Mouse (Mus musculus): ENCODE measurements around the gene Ccdc15. TPM values are rescaled to one million over a fixed set of nuclear protein-coding genes. Genes with fewer than 3 reads are reported as not detected.

The Ccdc15 gene
- total and polyA plus RNA-seq, 3 experiments, result 3.7 to 4.0 TPM; not detected in 1

- Histone ChIP-seq H3K27me3 (ENCODE audit: control insufficient read depth in 1 of 2, insufficient read depth in 2 of 2, low read length in 2 of 2) (no peaks in the 10 kb centered on the region; a peak in 1 of 4 replicates), H3K36me3 (ENCODE audit: control insufficient read depth in 1 of 2, insufficient read depth in 2 of 2, low read length in 2 of 2) (no peaks in the 10 kb centered on the region), H3K4me3 (ENCODE audit: control insufficient read depth in 1 of 2, insufficient read depth in 1 of 2, low read depth in 2 of 2, low read length in 2 of 2) (no peak overlapping the region), H3K27ac (ENCODE audit: control insufficient read depth, low read depth, low read length) (no peak overlapping the region), H3K9me3 (replicated peaks; ENCODE audit: insufficient read depth, low read length) (no peaks in the 10 kb centered on the region), H3K9ac (ENCODE audit: control insufficient read depth, low read depth, low read length, poor library complexity, severe bottlenecking) (no peak overlapping the region), H3K79me2 (ENCODE audit: control insufficient read depth, insufficient read depth, low read length, poor library complexity) (no peaks in the 10 kb centered on the region; the same call in 1 of the 2 replicates), H3K4me1 (ENCODE audit: control insufficient read depth in 1 of 2, insufficient read depth in 2 of 2, low read length in 2 of 2) (no peaks in the 10 kb centered on the region)
- TF ChIP-seq CHD1 (IDR thresholded peaks at IDR 0.05; ENCODE audit: low read depth, low read length) (no peak), ZC3H11A (IDR thresholded peaks at IDR 0.05; ENCODE audit: low read depth, low read length) (no peak), MEF2A (IDR thresholded peaks at IDR 0.05; ENCODE audit: extremely low read depth, insufficient replicate concordance, low read depth, low read length, poor library complexity, severe bottlenecking) (no peak), ZKSCAN1 (IDR thresholded peaks at IDR 0.05; ENCODE audit: low read depth, low read length) (no peak), CHD2 (IDR thresholded peaks at IDR 0.05; ENCODE audit: low read length) (no peak), NRF1 (IDR thresholded peaks at IDR 0.05; ENCODE audit: insufficient read depth, low read depth, low read length, poor library complexity, severe bottlenecking) (no peak), RCOR1 (IDR thresholded peaks at IDR 0.05; ENCODE audit: low read depth, low read length) (no peak)
- no peak for DNase-seq (ENCODE audit: low read depth, low spot score)
These were observed 11.3 kb upstream of the Ccdc15 start for GRCm38 (mm10) chr9:37359331-37360220.

- Histone ChIP-seq H3K27ac (ENCODE audit: control insufficient read depth, low read depth, low read length) (no peak overlapping the region), H3K4me3 (ENCODE audit: control insufficient read depth in 1 of 2, insufficient read depth in 1 of 2, low read depth in 2 of 2, low read length in 2 of 2) (no peak overlapping the region), H3K9ac (ENCODE audit: control insufficient read depth, low read depth, low read length, poor library complexity, severe bottlenecking) (no peak overlapping the region), H3K79me2 (ENCODE audit: control insufficient read depth, insufficient read depth, low read length, poor library complexity) (no peaks in the 10 kb centered on the region), H3K9me3 (replicated peaks; ENCODE audit: insufficient read depth, low read length) (no peaks in the 10 kb centered on the region), H3K36me3 (ENCODE audit: control insufficient read depth in 1 of 2, insufficient read depth in 2 of 2, low read length in 2 of 2) (no peaks in the 10 kb centered on the region), H3K4me1 (ENCODE audit: control insufficient read depth in 1 of 2, insufficient read depth in 2 of 2, low read length in 2 of 2) (no peaks in the 10 kb centered on the region), H3K27me3 (ENCODE audit: control insufficient read depth in 1 of 2, insufficient read depth in 2 of 2, low read length in 2 of 2) (no peaks in the 10 kb centered on the region; a peak in 1 of 4 replicates)
- DNase-seq (ENCODE audit: low read depth, low spot score), result no peak
- TF ChIP-seq EP300 (IDR thresholded peaks at IDR 0.05; ENCODE audit: low read depth in 1 of 2, low read length in 2 of 2) (no peak), GATA1 (IDR thresholded peaks at IDR 0.05; ENCODE audit: low read depth, low read length) (no peak), MAZ (IDR thresholded peaks at IDR 0.05; ENCODE audit: low read depth, low read length) (no peak), ZC3H11A (IDR thresholded peaks at IDR 0.05; ENCODE audit: low read depth, low read length) (no peak), RAD21 (IDR thresholded peaks at IDR 0.05; ENCODE audit: low read depth, low read length) (no peak), MEF2A (IDR thresholded peaks at IDR 0.05; ENCODE audit: extremely low read depth, insufficient replicate concordance, low read depth, low read length, poor library complexity, severe bottlenecking) (no peak), MYC (IDR thresholded peaks at IDR 0.05; ENCODE audit: low read depth, low read length) (no peak), MXI1 (IDR thresholded peaks at IDR 0.05; ENCODE audit: low read depth, low read length) (no peak), ZMIZ1 (IDR thresholded peaks at IDR 0.05; ENCODE audit: low read depth, low read length) (no peak), TAL1 (IDR thresholded peaks at IDR 0.05; ENCODE audit: low read length) (no peak), UBTF (IDR thresholded peaks at IDR 0.05; ENCODE audit: borderline replicate concordance, insufficient read depth, low read depth, low read length) (no peak), SMC3 (IDR thresholded peaks at IDR 0.05; ENCODE audit: low read depth, low read length) (no peak), USF2 (IDR thresholded peaks at IDR 0.05; ENCODE audit: borderline replicate concordance in 1 of 2, insufficient read depth in 1 of 2, low read depth in 1 of 2, low read length in 2 of 2) (no peak), CTCF (IDR thresholded peaks at IDR 0.05 in 2 of 3, conservative IDR thresholded peaks at IDR 0.05 in 1 of 3; ENCODE audit: control insufficient read depth in 1 of 3, insufficient read depth in 1 of 3, low read depth in 2 of 3, low read length in 3 of 3, poor library complexity in 1 of 3, severe bottlenecking in 1 of 3) (no peak), CHD1 (IDR thresholded peaks at IDR 0.05; ENCODE audit: low read depth, low read length) (no peak), BHLHE40 (IDR thresholded peaks at IDR 0.05; ENCODE audit: borderline replicate concordance, low read depth, low read length) (no peak), NELFE (IDR thresholded peaks at IDR 0.05; ENCODE audit: low read depth, low read length) (no peak), ELF1 (IDR thresholded peaks at IDR 0.05; ENCODE audit: low read depth, low read length) (no peak), POLR2AphosphoS5 (IDR thresholded peaks at IDR 0.05; ENCODE audit: borderline replicate concordance, low read depth, low read length) (no peak), TCF12 (IDR thresholded peaks at IDR 0.05; ENCODE audit: low read depth, low read length) (no peak)
These were observed 10.6 kb upstream of the Ccdc15 start for GRCm38 (mm10) chr9:37358713-37359330.
